Mouse (Mus musculus) fat pad, adult 2 months (tissue): ENCODE results near the gene Zfp618.

Source experiments
- DNase-seq: peaks from one replicate; pipeline ENCODE4 v3.0.0-alpha.2; 2011; ENCODE audit warnings: low read depth, low spot score; ENCODE audit errors: extremely low read depth

The Zfp618 gene

DNA sequence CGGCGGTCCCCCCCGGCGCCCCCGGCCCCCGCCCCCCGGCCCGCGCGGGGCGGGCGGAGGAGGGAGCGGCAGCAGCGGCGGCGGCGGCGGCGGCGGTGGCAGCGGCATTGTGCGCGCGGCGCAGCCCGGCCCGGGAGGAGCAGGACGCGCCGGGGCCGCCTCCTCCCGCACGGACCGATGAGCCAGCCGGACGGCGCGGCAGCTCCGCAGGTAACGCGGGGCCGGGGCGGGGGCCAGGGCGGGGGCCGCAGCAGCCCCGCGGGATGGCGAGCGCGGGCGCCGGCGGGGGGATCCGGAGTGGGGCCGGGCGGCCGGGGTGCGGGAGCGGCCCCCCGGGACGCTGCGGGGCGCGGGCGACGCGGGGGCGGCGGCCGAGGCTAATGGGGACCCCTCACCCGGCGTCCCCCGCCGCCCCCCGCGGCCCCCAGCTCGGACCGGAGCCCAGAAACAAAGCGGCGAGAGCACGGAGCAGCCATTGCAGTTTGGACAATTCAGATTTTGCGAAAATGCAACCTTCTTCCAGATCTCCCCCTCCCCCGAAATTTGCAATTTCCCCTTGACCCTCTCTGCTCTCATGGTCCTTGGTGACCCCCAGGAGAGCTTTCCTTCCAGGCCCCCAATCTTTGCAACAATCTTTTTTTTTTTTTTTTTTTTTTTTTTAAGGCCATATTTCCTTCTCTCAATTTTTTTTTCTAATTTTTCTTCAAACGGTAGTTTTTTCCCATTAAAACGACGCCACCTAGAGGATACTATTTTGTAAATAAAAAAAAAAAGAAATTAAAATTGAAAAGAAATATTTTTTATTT is at the start of gene Zfp618:
Gene Zfp618 (plus strand): TSS at position 77 of the 806 bp plus-strand sequence.
- DNase-seq, result no peak

DNA sequence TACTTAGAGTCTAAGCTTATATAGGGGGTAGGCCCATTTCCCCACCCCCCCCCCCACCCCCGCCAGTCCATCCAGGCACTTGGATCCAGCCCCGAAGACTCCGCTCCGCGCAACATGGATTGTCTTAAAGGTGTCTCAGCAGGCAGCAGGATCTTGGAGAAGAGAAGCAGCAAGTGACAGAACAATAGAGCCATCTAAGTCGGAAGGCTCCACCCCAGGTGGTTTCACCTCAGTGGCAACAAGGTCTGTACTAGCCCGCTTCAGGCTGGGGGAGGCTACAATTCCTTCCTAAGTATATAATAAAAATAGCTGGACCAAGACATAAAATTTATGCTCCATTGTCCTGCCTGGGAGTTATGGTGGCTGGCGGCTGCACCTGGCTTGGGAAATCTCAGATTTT is 48.3 kb upstream of the Zfp618 start:
- no peak for DNase-seq

DNA sequence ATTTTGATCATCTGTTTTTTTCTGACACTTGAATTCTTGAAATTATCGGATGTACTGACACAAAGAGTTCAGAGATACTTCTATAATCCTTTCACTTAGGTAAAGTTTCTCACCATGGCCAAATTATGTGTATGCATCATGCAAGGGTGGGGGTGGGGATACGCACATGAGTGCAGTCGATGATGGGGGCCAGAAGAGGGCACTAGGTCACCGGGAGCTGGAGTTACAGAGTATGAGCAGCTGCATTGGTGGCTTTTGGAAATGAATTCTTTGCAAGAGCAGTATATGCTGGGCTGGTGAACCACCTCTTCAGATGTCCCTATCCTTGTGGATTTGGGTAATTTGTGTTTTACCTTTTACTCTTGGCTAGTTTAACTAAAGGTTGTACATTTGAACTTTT is 31.6 kb upstream of the Zfp618 start:
- DNase-seq, result no peak

DNA sequence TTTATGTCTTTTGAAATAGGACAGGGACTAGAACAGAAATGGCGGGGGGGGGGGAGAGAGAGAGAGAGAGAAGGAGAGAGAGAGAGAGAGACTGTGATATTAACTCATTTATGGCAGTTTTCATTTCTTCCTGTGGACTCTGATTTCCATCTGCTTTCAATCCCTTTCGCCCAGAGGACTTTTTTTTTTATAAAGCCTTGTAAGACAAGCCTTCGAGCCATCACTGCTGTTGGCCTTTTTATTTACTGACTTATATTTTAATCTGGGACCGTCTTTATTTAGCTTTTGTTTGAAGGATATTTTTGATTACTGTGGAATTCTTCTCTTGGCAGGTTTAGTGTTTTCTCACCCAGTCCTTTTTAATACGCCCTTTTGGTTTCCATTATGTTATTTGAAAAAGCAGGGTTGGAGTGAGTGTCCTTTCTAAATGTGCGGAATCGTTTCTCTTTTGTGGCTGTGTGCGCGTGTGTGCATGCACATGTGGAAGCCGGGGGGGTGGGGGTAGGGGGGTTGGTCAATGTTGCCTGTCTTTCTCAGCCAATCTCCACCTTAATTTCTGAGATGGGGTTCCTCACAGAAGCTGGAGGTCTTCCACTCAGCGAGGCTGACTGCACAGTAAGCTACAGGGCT is 29.7 kb upstream of the Zfp618 start:
- DNase-seq, result no peak

DNA sequence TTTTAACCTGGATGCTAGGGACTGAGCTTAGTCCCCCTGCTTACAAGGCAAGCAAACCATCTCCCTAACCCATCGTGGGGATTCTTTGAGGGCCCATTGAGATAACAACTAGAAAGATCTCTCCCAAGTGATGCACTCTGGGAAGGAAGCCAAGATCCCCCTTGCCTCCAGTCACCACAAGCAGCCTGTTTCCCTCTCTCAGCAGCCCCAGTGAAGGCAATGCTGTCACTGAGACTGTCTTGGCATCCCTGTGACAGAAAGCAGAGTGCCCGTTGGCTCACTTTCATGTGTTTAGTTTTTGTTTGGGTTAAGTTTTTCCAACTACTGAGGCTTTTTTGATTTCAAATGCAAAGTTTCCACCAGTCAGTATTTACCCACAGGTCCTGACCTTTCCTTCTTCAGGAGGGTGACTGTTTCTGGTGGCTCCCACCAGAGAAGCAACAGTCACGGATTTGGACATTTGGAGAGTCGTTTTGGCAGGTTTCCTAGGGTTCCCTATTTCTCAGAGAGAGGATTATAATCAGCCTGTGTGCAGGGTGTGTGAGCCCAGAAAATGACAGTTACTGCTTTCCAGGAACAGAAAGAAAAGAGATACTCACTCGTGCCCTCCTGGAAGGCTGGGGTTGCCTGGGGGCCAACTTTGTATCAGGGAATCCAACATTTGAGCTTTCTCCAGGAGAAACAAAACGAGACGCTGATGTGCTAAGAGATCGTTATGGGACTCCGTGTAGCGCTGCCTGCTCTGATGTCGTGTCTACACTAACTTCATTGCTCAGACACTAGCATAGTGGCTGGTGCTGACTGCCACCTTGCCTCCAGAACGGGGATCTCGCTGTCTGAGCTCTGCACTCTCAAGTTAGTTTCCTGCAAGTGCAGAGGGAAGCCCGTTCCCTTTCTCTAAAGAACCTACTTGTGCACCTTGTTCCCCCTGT is 23.1 kb upstream of the Zfp618 start:
- DNase-seq, result no peak

DNA sequence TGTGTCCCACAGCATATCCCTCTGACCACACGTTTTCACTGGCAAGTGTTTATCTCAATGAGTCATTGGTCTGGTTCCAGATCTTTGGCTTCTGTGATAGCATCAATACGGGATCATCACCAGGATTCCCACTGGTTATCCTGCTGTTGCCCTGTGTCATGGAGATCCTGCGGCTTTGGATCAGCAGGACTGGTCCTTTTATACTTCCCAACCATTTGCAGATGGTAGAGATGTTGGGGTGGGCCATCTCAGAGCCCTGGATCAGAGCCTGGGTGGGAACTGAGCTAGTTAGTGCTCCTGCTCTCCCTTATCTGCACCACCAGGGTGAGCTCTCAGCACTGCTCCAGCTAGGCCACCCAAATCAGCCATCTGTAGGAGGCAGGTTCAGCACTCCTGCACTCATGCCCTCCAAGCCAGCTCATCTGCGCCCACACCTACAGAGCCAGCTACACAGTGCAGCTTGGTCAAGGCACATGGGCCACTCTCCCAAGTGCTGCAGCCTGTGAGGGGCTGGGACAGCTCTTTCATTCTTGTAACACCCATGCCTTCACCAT is 21.0 kb upstream of the Zfp618 start:
- DNase-seq, result no peak

DNA sequence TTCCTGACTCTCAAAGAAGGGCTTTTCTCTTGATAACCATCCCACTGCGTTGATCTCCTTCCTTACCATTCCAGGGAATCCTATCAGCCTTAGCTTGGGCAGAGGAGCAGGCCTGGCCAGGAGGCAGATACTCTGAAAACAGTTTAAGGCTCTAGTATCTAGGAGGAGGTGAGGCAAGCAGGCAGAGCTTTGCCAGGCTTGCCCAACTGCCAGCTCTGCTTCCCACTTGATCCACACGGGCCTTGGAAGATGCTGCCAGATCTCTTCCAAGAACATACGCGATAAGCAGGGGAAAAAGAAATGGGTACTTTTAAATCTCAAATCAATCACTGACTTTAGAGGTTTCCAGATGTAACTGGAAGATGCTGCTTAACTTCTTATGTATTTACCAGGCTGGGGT is 1.6 kb upstream of the Zfp618 start:
- no peak for DNase-seq

DNA sequence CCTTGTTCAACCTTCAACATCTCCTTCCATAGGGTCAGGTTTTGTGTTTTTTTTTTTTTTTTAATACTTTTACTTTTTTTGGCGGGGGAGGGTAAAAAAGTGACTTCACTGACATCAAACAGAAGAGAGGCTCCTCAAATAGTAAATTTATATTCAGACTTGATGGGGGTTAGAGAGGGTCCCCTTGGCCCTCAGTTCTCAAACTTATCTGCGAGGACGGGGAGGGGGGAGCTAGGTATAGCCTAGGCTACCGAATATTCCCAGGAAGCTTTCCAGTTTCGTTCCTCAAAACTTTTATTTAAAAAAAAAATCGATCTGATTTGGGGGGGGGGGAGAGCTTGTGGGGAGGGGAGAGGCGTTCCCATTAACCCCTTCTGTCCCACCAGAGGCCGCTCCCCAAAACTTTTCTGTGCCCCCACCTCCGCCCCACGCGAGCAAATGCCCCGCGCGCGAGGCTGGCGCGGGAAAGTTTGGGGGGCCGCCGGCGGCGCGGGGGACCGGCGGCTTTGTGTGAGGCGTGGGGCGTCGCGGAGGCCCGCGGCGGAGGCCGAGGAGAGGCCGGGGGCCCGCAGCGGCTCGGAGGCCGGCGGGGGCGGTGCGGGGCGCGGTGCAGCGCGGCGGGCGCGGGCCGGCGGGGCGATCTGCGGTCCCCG is 403 bp upstream of the Zfp618 start:
- no peak for DNase-seq

DNA sequence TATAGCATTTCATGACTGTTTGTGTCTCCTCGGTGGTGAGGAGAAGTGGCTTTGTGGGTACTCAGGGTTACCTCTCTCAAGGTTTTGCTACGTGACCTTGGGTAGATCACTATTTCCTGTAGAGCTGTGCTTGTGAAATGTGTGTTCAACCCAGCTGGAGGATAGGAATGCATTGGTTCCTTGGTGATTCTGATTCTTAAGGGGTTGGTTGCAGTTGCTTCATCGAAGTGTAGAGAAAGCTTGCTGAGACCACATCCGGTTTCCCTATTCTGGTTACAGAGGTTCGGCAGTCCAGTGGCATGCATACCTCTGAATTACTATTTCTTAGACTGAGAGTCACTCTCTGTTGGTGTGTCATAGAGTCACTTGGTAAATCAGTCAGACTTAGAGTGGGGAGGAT is 4.2 kb downstream of the Zfp618 start:
- DNase-seq, result no peak

DNA sequence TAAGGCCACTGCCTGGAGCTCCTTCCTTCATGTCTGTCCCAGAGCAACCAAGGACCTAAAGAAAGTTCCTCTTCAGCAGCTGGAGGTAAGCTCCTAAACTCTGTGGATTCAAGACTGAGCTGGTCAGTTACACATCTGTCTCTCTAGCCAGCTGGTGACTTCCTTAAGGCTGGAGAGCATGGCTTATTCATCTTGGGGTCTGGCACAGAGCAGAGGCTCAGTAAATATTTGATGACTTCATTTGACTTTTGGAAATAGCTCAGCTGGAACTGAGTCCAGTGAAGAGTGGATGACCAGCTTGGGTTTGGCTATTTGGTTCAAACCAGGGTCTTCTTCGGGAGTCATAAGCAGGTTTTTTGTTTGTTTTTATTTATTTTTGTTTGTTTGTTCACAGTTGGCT is 6.6 kb downstream of the Zfp618 start:
- no peak for DNase-seq

DNA sequence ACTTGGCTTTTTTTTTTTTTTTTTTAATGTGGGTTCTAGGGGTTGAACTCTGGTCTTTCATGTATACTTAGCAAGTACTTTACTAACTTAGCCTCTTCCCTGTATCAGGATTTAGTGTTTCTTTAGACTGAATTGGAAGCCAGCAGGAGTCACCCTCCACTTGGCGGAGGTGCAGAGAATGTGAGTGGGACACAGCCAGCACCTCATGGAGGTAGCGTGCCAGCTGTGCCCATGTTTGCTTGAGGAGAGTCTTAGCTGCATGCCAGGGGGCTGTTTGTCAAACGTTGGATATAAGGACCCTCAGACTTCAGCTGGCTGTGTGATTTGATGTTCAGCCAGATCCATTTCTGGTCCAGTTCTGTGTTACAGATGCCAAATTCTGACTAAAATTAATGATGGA is 7.7 kb downstream of the Zfp618 start:
- DNase-seq, result no peak

DNA sequence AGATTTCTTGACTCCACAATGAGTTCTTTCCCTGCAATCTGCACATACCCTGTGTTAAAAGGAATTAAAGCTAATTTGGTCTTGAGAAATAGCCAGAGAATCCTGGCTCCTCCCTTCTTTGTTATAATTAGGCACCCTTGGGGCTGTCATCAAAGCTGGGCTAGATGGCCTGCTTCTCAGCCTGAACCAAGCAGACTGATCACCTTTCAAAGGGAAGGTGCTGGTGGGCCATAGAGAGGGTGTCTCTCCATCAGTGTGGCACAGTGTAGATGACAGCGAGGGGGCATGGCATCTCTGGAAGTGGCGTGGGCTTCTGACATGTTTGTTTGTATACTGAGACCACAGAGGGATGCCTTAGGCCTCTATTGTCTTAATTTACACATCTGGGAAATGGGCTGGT is 9.5 kb downstream of the Zfp618 start:
- no peak for DNase-seq

DNA sequence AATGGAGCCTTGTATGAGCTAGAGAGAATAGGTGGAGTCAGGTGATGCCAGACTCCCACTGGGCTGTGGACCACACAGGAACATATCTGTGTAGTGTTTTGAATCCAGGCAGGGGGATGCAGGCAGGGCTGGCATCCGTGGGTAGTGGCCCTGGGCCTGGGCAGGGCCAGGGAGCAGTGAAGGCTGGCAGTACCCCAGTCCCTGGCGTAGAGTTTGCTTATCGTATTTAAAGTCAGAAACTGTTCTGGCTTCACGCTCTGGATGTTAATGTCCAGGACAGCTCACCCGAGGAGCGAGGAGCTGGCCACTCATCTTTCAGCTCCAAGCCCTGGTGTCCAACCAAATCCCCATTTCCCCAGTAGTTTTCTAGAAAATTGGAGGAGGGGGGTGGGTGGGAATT is 10.2 kb downstream of the Zfp618 start:
- DNase-seq, result no peak

DNA sequence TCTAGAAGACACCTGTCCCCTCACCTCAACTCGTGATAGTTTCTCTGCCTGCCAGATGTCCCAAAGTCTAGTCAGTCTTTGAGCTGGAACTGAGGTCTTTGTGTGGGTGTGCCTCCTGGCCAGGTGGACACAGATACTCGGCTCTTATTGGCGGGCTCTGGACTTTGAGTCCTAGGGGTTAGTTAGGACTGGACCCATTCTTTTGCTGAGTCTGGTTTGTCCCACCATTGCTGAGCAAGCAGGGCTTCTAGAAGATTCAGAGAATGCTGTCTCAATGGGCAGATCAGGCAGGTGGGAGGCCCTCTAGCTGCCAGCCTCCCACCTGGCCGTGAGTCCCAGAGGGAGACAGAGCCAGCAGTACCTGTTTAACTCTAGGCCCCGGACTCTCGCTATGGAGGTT is 12.1 kb downstream of the Zfp618 start:
- DNase-seq, result no peak

DNA sequence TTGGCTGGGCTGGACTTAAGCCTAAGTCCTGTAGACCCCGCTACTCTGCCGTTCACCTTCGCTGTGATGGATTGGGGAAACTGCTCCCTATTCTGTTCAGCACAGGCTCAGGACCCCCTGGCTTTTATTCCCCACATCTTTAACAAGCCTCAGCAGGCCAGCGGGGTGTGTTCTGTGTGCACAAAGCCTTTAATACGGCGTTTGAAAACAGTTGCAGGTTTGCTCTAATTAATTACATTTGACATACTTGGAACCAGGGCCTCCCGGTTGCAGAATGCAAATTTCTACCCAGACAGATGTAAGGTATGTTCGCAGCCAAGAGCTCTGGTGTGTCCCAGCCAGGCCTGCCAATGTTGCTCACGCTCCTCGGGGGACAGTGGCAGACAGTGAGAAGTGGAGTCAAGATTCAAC is 13.1 kb downstream of the Zfp618 start:
- DNase-seq, result no peak

DNA sequence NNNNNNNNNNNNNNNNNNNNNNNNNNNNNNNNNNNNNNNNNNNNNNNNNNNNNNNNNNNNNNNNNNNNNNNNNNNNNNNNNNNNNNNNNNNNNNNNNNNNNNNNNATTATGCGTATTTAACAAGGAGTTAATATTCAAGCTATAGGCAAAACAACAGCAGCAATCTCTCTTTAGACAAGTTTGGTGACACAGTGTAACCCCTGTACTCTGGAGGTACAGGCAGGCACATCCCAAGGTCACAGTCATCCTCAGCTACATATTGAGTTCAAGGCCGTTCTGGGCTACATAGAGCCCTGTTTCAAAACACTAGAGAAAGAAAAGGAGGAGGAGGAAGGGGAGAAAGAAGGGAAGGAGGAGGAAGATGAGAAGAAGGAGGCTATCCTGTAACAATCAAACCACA is 16.2 kb downstream of the Zfp618 start:
- DNase-seq, result no peak

DNA sequence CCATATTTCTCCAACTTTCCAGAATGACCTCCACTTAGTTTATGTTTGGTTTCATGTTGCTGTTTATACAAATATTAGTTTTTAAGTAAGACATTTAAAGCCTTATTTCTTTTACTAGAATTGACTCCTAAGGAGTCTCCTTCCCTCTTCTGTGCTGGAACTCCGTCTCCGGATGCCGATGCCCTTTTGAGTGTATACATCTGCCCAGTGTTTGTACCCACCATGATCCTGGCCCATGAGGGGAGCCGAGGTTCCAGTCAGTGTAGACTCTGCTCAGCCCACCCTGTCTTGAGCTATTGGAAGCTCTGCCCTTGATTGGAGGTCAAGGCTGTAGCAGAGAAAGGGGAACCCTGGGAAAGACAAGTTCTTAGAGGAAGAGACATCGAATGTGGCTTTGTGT is 18.2 kb downstream of the Zfp618 start:
- no peak for DNase-seq

DNA sequence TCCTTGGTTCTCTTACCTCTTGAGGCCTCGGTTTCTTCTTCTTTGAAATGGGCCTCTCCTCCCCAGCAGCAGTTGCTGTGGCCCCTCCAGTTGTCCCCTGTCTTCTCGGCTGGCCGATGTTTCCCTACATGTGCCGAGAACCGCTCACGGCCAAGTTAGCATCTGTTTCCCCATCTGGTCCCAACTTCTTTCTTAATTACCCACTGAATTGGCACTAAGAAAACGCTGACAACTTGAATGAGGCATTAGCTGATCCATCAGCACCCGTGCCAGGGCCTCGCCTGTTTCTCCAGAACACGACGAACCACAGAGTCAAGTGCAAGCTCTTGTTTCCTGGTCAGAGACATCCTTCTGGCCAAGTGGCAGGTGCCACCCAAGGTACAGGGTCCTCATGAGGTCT is 26.0 kb downstream of the Zfp618 start:
- no peak for DNase-seq

DNA sequence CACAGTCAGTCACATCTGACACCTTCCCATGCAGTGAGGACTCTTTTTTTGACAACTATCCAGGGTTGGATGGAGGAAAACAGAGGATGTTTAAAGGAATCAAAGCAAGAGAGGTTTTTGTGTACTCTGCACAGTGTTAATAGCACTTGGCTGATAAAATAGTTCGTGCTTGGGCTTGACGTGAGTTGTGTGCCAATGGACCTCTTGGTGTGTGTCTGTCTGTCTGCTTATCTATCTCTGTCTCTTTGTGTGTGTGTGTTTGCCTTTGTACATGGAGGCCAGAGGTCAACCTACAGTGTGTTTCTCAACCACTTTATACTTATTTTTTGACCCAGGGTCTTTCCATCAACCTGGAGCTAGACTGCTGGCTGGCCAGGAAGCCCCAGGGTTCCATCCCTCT is 27.8 kb downstream of the Zfp618 start:
- DNase-seq, result no peak

DNA sequence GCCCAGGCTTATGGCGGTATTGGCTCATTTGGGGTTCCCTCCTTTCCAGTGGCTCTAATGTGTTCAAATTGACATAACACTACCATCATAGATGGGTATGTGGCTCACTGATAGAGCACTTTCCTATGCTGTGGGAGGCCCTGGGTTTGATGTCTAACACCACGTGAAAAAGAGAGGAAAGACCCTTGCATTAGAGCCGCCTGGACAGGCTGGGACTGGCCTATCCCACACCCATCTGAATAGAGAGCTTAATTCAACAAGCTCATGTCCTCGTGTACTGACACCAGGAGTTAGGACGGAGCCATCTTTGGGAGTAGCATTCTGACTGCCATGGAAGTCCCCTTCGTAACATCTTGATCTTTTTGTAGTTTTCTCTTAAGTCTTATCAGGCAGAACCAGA is 32.2 kb downstream of the Zfp618 start:
- DNase-seq, result no peak

DNA sequence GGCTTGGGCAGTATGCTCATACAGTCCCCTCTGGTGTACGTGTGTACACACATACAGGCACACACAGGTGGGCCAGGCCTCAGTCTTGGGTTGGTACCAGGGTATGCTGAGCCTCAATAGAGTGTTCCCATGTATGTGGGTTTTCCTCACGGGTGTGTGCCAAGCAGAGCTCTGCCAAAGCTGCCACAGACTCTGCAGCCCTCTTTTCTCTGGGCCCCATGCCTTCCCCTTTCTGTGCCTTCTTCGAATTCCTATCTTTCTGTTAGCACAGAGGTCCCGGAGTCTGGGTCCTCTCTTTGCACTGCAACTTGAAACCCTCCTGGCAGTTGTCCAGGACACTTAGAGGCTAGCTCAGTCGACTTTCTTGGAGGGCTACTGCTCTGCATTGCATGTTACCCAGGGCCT is 33.1 kb downstream of the Zfp618 start:
- DNase-seq, result no peak
